Mouse (Mus musculus) left cerebral cortex, postnatal 36 days (tissue): Measurements from ENCODE around the gene Jmjd7. TPM values are rescaled to one million over a fixed set of nuclear protein-coding genes. Genes with fewer than 3 reads are reported as not detected.
A peak's percentile ranks its signal among the peaks of the same experiment; 100 is the strongest.

ENCODE experiments used
- DNase-seq, 2 experiments: peaks; one replicate each; pipeline ENCODE4 v3.0.0; 2021 to 2022; ENCODE audit warnings: low spot score in 2 of 2, mixed read lengths in 1 of 2
- intact Hi-C: fragments of 180-260 bp; cut with DNase I; formaldehyde crosslinking; loops from one replicate; pipeline ENCODE4 v1.15.1; 2025
- total RNA-seq, 2 experiments: library from RNA; stranded (reverse); gene quantifications; 2 replicates each; pipeline ENCODE4 v1.2.3; 2021

Jmjd7 gene
- total RNA-seq, 2 experiments from 2014 or later = 3.4 to 4.8 TPM

DNA sequence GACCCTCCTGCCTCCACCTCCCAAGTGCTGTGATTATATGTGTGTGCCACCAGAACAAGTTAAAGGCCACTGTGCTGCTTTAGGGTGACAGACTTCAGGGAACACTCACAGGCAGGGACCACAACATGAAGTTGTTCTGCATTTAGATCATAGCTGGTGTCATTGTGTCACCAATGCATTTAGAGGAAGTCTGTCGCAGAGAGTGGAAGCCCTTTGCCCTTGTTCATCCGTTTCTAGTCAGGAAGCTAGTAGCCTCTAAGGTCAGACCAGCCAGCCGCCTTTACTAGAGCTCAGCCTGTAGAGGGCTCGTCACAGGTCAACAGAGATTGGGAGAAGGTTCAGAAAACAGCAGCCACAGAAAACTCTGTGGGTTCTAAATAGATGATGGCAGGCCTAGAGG, 18.6 kb upstream of the Jmjd7 start:
- intact Hi-C loops = no loop called here

DNA sequence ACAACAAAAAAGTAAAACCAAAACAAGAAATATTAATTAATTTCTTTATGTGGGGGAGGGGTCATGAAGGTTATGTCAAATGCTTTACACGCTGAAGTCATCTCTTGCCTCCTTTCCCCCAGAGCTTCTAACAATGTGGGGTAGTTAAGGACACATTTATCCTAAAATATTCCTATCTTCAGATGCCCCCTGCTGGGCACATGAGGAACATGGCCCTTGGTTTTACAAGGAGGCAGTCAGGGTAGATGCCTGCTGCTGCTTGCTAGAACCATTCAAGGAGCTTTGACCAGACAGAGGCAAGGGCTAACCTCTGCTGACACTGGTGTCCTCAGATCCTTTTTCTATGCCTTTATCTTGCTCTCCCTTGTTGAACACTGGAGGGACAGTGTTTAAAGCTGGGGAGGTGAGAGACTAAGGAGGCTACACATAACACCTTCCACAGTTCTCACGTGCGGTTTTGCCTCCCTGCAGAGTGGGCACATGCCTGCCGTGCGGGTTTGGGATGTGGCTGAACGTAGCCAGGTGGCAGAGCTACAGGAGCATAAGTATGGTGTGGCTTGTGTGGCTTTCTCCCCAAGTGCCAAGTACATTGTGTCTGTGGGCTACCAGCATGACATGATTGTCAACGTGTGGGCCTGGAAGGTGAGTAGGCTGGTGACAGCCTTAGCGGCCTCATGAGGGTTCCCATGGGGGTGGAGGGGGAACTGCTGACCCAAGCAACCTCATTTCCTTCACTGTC, 15.7 kb upstream of the Jmjd7 start:
- intact Hi-C loops = loop anchor here (1.0 kb wide), 1 partner anchor 41 kb away; no protein-coding TSS in a partner anchor
- peak in 1 of 2 experiments; percentile 45 for DNase-seq

More for the DNA sequence above, 18.6 kb upstream of the Jmjd7 start:
- no peak for DNase-seq

DNA sequence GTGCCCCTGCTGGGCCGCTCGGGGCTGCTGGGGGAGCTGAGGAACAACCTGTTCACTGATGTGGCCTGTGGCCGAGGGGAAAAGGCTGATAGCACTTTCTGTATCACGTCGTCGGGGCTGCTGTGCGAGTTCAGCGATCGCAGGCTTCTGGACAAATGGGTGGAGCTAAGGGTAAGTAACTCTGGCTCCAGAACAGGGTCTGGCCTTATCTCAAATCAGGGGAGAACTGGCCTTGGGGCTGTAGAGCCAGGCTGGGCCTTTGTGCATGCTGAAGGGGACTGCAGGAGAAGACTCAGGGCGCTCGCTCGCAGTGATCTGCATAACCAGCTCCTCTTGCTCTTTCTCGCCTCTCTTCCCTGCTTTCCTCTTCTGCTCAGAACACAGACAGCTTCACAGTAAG, 14.4 kb upstream of the Jmjd7 start:
- intact Hi-C loops = no loop called here
- no peak for DNase-seq

GRCm38 (mm10) chr2:120013831-120014486, 13.3 kb upstream of the Jmjd7 start:
- intact Hi-C loops = no loop called here
- DNase-seq = no peak

DNA sequence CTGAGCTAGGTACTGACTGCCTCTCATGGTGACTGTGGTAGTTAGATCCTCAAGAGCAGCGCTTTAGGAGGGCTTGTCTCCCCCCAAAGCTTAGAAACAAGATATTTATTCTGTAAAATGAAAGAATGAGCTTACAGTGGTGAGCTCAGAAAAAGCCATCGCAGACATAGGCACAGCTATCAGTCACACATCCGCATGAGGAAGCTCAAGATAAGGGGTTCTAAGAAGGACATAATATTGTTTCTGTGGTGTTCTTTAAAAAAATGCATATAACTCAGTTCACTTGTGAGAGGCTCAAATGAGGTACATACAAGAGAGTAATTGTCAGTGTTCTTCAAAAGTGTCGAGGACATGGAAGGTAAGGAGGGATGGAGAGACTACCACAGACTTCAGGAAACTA, 11.4 kb upstream of the Jmjd7 start:
- no peak for DNase-seq
- intact Hi-C loops = no loop called here

- DNase-seq = no peak
- intact Hi-C loops = no loop called here
Measured at GRCm38 (mm10) chr2:120017599-120017998, 9.7 kb upstream of the Jmjd7 start.

DNA sequence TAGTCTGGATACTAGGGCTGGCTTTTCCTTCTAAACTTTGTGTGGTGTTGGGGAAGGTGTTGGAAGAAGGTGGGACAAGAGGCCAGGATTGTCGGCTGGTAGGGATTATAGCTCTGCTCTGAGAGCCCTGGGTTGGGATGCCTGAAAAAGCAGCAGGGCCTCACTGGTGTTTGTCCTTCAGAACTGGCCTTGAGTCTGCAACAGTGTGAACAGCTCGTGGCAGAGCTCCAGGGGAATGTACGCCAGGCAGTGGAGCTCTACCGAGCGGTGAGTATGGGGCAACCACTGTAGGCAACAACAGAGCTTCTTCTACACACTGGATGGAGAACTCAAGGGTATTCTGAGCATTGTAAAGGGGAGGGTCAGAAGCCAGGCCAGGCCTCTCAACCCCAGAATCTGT, 2.9 kb upstream of the Jmjd7 start:
- intact Hi-C loops = no loop called here
- DNase-seq = no peak

- no peak for DNase-seq
- intact Hi-C loops = no loop called here
Measured at GRCm38 (mm10) chr2:120027950-120028331, 658 bp downstream of the Jmjd7 start.

DNA sequence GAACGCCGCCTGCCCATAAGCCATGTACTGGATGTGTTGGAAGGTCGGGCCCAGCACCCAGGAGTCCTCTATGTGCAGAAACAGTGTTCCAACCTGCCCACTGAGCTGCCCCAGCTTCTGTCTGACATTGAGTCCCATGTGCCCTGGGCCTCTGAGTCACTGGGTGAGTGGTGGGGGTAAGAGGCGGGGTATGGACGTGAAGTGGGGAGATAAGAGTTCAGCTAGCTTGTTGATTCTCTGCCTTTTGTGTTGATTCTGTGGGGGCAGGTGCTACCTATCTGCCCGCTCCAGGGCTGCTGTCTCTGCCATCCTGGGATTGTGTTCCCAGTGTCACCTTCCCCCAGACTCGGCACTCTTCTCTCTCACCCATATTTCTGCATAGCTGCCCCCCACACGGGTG, 3.1 kb downstream of the Jmjd7 start:
- intact Hi-C loops = no loop called here
- DNase-seq = no peak

GRCm38 (mm10) chr2:120032726-120033467, 5.6 kb downstream of the Jmjd7 start, which contains the start of gene Pla2g4b:
Gene Pla2g4b (plus strand): TSS chr2:120033417.
- intact Hi-C loops = no loop called here
- no peak for DNase-seq

- no peak for DNase-seq
- intact Hi-C loops = no loop called here
Measured at GRCm38 (mm10) chr2:120033726-120034125, 6.4 kb downstream of the Jmjd7 start.

DNA sequence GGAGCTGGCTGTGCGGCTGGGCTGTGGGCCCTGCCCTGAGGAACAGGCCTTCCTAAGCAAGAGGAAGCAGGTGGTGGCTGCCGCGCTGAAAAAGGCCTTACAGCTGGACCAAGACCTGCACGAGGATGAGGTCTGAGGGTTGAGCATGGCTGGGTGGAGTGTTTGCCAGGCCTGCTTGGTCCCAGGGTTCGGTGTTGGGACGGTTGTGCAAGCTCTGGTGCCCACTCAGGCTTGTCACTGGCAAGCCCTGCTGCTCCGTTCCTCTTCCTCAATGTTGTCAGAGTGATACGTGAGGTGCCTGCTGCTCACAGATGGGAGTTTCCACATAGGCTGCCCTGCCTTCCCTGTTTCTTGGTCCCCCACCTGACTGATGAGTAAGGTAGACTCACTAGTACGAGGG, 10.5 kb downstream of the Jmjd7 start:
- DNase-seq = no peak
- intact Hi-C loops = no loop called here

- no peak for DNase-seq
- intact Hi-C loops = no loop called here
Measured at GRCm38 (mm10) chr2:120040991-120041390, 13.7 kb downstream of the Jmjd7 start.

- DNase-seq = peak; percentile 63 to 75
- intact Hi-C loops = loop anchor here (1.0 kb wide), 1 partner anchor 25 kb away; no protein-coding TSS in a partner anchor
Measured at GRCm38 (mm10) chr2:120044101-120044603, 16.9 kb downstream of the Jmjd7 start.

DNA sequence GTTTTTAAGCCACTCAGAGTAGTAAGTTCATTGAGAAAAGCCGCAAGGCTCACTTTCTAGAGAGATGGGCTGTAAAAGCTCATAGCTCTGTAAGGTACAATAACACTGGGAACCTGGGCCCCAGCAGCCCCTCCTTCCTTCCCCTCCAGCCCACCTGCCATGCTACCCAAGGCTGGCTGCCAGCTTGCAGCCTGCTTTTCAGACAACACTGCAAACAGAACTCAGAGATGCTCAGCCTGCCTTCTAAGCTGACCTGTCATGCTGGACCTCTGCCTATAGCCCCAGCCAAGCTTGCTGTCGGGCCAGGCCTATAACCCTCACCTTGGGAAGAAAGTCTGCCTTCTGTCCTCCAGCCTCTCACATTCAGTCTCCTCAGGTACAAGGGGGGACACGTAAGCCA, 17.4 kb downstream of the Jmjd7 start:
- DNase-seq = no peak
- intact Hi-C loops = loop anchor here (1.0 kb wide), 1 partner anchor 25 kb away; no protein-coding TSS in a partner anchor

DNA sequence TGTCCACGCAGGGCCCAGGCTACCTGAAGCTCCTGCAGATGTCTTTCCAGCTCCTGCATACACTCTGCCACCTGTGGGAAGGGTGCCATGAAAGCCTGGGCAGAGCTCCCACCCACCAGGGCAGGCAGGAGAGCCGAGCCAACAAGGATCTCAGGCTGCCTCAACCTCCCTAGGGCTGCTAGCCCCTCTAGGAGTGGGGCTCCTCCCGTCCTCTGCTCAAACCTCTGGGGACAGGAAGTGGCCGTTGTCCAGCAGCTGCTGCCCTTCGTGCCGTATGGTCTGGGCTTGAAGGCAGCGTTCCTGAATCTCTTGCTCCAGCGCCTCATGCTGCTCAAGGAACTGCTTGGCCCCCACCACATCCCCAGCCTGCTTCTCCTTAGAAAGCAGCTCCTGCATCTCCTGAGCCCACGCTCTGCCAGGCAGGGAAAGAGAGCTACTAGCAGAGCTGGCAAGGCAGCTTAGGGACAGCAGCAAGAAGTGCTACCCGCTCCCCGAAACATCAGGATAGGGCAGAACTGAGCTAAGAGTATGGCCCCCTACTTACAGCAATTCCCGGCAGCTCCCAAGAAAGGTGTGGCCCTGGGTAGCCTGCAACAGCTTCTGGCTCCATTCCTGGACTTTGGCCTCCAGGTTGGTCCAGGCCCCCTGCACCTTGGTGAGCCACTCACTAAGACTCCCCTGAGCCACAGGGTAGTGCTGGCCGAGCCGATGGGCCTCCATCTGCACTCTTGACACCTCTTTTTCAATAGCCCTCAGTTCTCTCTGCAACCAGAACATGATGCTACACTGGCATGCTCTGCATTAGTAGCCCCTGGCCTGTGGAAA, 19.4 kb downstream of the Jmjd7 start:
- intact Hi-C loops = no loop called here
- DNase-seq = peak; percentile 60 to 66

GRCm38 (mm10) chr2:120048173-120048572, 20.9 kb downstream of the Jmjd7 start:
- no peak for DNase-seq
- intact Hi-C loops = no loop called here

DNA sequence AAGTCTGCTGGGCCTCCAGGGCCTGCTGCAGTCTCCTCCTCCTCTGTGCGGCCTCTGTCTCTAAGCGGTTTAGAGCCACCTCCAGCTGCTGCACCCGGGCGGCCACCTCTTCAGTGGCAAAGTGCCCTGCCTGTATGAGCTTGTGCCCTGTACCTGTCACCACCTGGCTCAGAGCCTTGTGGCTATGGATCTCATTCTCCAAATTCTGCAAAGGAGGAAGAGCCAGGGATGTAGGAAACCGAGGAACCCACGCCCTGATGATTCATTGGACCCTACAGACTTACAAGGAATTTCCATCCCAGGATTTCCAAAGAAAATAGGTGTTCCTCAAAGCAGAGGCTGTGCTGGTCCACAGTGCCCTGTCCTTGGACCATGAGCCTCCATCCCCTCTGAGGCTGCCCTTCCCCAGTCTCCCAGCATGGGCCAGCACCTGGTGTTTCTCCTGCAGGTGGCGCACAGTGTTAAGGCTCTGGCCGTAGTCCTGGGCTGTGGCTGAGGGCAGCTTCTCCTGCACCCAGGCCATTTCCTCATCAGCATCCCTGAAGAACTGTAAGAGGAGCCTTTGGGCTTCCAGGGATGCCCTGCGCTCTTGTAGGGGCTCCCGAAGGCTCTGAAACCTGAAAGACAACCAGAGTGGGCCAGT, 22.5 kb downstream of the Jmjd7 start:
- intact Hi-C loops = no loop called here
- peak in 1 of 2 experiments; percentile 37 for DNase-seq

- no peak for DNase-seq
- intact Hi-C loops = no loop called here
Measured at GRCm38 (mm10) chr2:120051405-120051804, 24.1 kb downstream of the Jmjd7 start.
